Mouse (Mus musculus): Measurements from ENCODE around the gene Irf2bpl. TPM values are rescaled to one million over a fixed set of nuclear protein-coding genes. Genes with fewer than 3 reads are reported as not detected.

Gene Irf2bpl
- polyA plus RNA-seq, 1 experiment from 2014 or later = 16.4 TPM

GRCm38 (mm10) chr12:86835899-86836298 is 48.7 kb downstream of the Irf2bpl start:
- Histone ChIP-seq H3K9me3 (replicated peaks; ENCODE audit: control insufficient read depth, low read length) (no peaks in the 10 kb centered on the region), H3K27ac (replicated peaks; ENCODE audit: low read depth, low read length) (no peak overlapping the region), H3K27me3 (ENCODE audit: control insufficient read depth, insufficient read depth, low read length) (no peaks in the 10 kb centered on the region), H3K9ac (replicated peaks; ENCODE audit: low read length) (no peak overlapping the region), H3K4me1 (ENCODE audit: control insufficient read depth, insufficient read depth, low read length) (peaks cover 6% of the 10 kb centered on the region), H3K4me2 (ENCODE audit: low read depth, low read length) (no peak overlapping the region), H3K4me3 (ENCODE audit: low read depth, low read length) (no peak overlapping the region), H3K36me3 (replicated peaks; ENCODE audit: control insufficient read depth, insufficient read depth, low read depth, low read length) (no peaks in the 10 kb centered on the region)
- DNase-seq (ENCODE audit: low spot score) = no peak
- 75% methylated on average over 3 of the region's 3 CpGs for WGBS
- ATAC-seq (replicated peaks; ENCODE audit: insufficient number of reproducible peaks, low FRiP score, low TSS enrichment, low read depth) = no peak

- H3K4me3 ChIP-seq (ENCODE audit: low read depth, low read length) = no peak overlapping the region
- ATAC-seq (replicated peaks; ENCODE audit: insufficient number of reproducible peaks, low FRiP score, low TSS enrichment, low read depth) = no peak
- no peaks in the 10 kb centered on the region for H3K36me3 ChIP-seq (replicated peaks; ENCODE audit: control insufficient read depth, insufficient read depth, low read depth, low read length)
- H3K27ac ChIP-seq (replicated peaks; ENCODE audit: low read depth, low read length) = no peak overlapping the region
- 94% methylated on average over 3 of the region's 3 CpGs for WGBS
- no peaks in the 10 kb centered on the region for H3K27me3 ChIP-seq (ENCODE audit: control insufficient read depth, insufficient read depth, low read length)
- H3K4me1 ChIP-seq (ENCODE audit: control insufficient read depth, insufficient read depth, low read length) = peaks cover 6% of the 10 kb centered on the region
- no peak for DNase-seq (ENCODE audit: low spot score)
- no peaks in the 10 kb centered on the region for H3K9me3 ChIP-seq (replicated peaks; ENCODE audit: control insufficient read depth, low read length)
- H3K4me2 ChIP-seq (ENCODE audit: low read depth, low read length) = no peak overlapping the region
- H3K9ac ChIP-seq (replicated peaks; ENCODE audit: low read length) = no peak overlapping the region
These were observed 50.2 kb downstream of the Irf2bpl start for GRCm38 (mm10) chr12:86834416-86834772.

- H3K4me1 ChIP-seq (ENCODE audit: control insufficient read depth, insufficient read depth, low read length) = peaks cover 6% of the 10 kb centered on the region
- H3K4me3 ChIP-seq (ENCODE audit: low read depth, low read length) = no peak overlapping the region
- no peak overlapping the region for H3K27ac ChIP-seq (replicated peaks; ENCODE audit: low read depth, low read length)
- H3K27me3 ChIP-seq (ENCODE audit: control insufficient read depth, insufficient read depth, low read length) = no peaks in the 10 kb centered on the region
- 70% methylated on average over 6 of the region's 6 CpGs for WGBS
- no peak overlapping the region for H3K9ac ChIP-seq (replicated peaks; ENCODE audit: low read length)
- no peaks in the 10 kb centered on the region for H3K9me3 ChIP-seq (replicated peaks; ENCODE audit: control insufficient read depth, low read length)
- H3K36me3 ChIP-seq (replicated peaks; ENCODE audit: control insufficient read depth, insufficient read depth, low read depth, low read length) = no peaks in the 10 kb centered on the region
- DNase-seq (ENCODE audit: low spot score) (no peak), ATAC-seq (replicated peaks; ENCODE audit: insufficient number of reproducible peaks, low FRiP score, low TSS enrichment, low read depth) (no peak)
- H3K4me2 ChIP-seq (ENCODE audit: low read depth, low read length) = no peak overlapping the region
These were observed 50.7 kb downstream of the Irf2bpl start for GRCm38 (mm10) chr12:86833711-86834415.

DNA sequence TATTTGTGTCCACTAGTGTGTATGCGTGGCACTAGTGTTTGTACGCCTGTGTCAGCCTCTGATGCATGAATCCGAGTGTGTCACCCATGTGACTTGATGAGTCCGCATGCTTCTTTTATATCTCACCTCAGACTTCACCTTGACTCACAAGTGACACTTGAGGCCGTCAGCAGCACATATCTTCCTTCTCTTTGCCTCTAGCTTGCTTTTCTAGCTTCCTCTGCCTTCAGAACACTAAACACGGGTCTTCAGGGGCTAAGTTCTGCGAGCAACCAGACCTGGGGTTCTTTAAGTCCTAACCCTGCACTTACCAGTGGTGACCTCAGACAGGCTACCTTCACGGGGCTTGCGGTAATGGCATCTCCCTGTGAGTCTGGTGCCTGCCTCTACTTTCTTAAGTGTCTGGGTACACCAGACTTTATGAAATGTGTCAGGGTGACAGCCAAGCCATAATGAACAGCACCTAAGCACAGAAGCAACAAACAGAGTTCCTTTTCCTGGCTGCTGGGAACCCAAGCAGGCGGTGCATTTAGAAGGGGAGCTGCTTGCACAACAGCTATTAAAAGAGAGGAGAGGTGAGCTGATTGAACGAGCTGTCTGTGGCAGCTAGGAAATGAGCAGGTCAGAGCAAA is 51.9 kb downstream of the Irf2bpl start:
- Histone ChIP-seq H3K9ac (replicated peaks; ENCODE audit: low read length) (peak overlapping the region; percentile 71; the same call in 1 of the 2 replicates), H3K27ac (replicated peaks; ENCODE audit: low read depth, low read length) (no peak overlapping the region), H3K4me1 (ENCODE audit: control insufficient read depth, insufficient read depth, low read length) (peaks cover 6% of the 10 kb centered on the region)

DNA sequence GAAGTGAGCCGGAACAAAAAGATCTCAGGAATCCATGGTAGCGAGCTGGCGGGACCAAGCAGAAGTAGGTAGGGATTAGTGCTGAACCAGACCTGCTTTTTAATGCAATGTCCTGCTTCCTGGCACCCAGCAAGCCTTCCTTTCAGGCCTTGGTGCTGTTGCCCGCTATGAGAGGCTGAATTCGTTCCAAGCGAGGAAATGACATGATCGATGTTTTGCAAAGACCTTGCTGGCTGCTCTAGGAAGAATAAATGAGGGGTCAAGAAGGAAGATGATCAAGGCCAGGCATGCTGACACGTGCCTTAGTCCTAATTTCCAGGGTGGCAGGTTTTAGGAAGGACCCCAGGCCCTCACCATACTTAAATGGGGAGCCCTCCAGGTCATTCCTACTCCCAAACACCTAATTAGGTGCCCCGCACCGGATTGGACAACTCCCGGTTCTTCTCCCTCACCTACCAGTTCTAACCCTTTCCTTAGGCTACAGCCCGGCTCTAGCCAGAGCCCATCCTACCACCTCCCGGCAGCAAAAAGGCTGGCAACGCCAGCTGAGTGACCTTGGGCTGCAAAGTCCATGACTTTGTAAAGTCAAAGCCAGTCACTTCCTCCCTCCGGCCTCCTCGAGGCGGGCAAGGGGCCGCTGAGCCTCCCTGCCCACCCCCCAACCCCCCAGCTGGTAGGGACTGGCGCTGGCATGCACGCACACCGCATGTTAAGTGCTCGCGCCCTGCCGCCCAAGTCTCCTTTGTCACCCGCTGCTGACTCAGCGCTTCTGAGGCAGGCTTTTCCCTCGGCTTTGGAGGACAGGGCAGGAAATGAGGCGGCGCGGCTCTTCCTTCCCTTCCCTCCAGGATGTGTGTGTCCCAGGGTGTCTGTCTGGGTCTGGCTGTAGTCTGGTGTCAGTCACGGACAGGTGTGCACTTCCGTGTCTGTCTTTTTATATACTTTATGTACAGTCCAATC is 52.7 kb downstream of the Irf2bpl start:
- Histone ChIP-seq H3K4me2 (ENCODE audit: low read depth, low read length) (peak overlapping the region; percentile 36), H3K9ac (replicated peaks; ENCODE audit: low read length) (peak overlapping the region; percentile 71), H3K4me3 (ENCODE audit: low read depth, low read length) (no peak overlapping the region), H3K36me3 (replicated peaks; ENCODE audit: control insufficient read depth, insufficient read depth, low read depth, low read length) (no peaks in the 10 kb centered on the region), H3K4me1 (ENCODE audit: control insufficient read depth, insufficient read depth, low read length) (peaks cover 6% of the 10 kb centered on the region), H3K27me3 (ENCODE audit: control insufficient read depth, insufficient read depth, low read length) (no peaks in the 10 kb centered on the region), H3K9me3 (replicated peaks; ENCODE audit: control insufficient read depth, low read length) (no peaks in the 10 kb centered on the region), H3K27ac (replicated peaks; ENCODE audit: low read depth, low read length) (peak overlapping the region; percentile 47)
- ATAC-seq (replicated peaks; ENCODE audit: insufficient number of reproducible peaks, low FRiP score, low TSS enrichment, low read depth) (peak; percentile 64; the same call in 1 of the 2 replicates), DNase-seq (ENCODE audit: low spot score) (peak; percentile 81)
- 32% methylated on average over 32 of the region's 32 CpGs for WGBS

More for the DNA sequence above, 51.9 kb downstream of the Irf2bpl start:
- ATAC-seq (replicated peaks; ENCODE audit: insufficient number of reproducible peaks, low FRiP score, low TSS enrichment, low read depth) = no peak
- Histone ChIP-seq H3K4me2 (ENCODE audit: low read depth, low read length) (no peak overlapping the region), H3K9me3 (replicated peaks; ENCODE audit: control insufficient read depth, low read length) (no peaks in the 10 kb centered on the region), H3K4me3 (ENCODE audit: low read depth, low read length) (no peak overlapping the region), H3K36me3 (replicated peaks; ENCODE audit: control insufficient read depth, insufficient read depth, low read depth, low read length) (no peaks in the 10 kb centered on the region), H3K27me3 (ENCODE audit: control insufficient read depth, insufficient read depth, low read length) (no peaks in the 10 kb centered on the region)
- no peak for DNase-seq (ENCODE audit: low spot score)
- WGBS = 66% methylated on average over 11 of the region's 11 CpGs

Other genes with a start within 250 kb of the Irf2bpl start
- gene Vash1, start 206.1 kb downstream of the Irf2bpl start, polyA plus RNA-seq (2014; fragmentation: Nextera tagmentation; extraction: Ambion mirVana) = 10.4 and 12.3 TPM in 2 replicates
- 10.9 and 12.6 TPM in 2 replicates for gene Angel1, start 158.3 kb downstream of the Irf2bpl start, polyA plus RNA-seq (2014; fragmentation: Nextera tagmentation; extraction: Ambion mirVana)
- gene Lrrc74a, start 150.4 kb downstream of the Irf2bpl start, polyA plus RNA-seq (2014; fragmentation: Nextera tagmentation; extraction: Ambion mirVana) = not detected in 2 replicates
- 30.8 and 33.5 TPM in 2 replicates for gene Cipc, start 62.2 kb upstream of the Irf2bpl start, polyA plus RNA-seq (2014; fragmentation: Nextera tagmentation; extraction: Ambion mirVana)
- 0.57 and 0.72 TPM in 2 replicates for gene Zdhhc22, start 105.6 kb upstream of the Irf2bpl start, polyA plus RNA-seq (2014; fragmentation: Nextera tagmentation; extraction: Ambion mirVana)
- 0.14 and 0.18 TPM in 2 replicates for gene Tmem63c, start 136.5 kb upstream of the Irf2bpl start, polyA plus RNA-seq (2014; fragmentation: Nextera tagmentation; extraction: Ambion mirVana)
- gene Ngb, start 217.7 kb upstream of the Irf2bpl start, polyA plus RNA-seq (2014; fragmentation: Nextera tagmentation; extraction: Ambion mirVana) = not detected in 2 replicates

Data from embryonic facial prominence, embryonic 11.5 days (tissue).